Mouse (Mus musculus) spleen, postnatal 10 days (tissue): ENCODE results near the gene Mllt11.

Experiments
- DNase-seq, 2 experiments: peaks; one replicate each; pipeline ENCODE4 v3.0.0; 2021 to 2022; ENCODE audit warnings: low spot score in 2 of 2

The Mllt11 gene

DNA sequence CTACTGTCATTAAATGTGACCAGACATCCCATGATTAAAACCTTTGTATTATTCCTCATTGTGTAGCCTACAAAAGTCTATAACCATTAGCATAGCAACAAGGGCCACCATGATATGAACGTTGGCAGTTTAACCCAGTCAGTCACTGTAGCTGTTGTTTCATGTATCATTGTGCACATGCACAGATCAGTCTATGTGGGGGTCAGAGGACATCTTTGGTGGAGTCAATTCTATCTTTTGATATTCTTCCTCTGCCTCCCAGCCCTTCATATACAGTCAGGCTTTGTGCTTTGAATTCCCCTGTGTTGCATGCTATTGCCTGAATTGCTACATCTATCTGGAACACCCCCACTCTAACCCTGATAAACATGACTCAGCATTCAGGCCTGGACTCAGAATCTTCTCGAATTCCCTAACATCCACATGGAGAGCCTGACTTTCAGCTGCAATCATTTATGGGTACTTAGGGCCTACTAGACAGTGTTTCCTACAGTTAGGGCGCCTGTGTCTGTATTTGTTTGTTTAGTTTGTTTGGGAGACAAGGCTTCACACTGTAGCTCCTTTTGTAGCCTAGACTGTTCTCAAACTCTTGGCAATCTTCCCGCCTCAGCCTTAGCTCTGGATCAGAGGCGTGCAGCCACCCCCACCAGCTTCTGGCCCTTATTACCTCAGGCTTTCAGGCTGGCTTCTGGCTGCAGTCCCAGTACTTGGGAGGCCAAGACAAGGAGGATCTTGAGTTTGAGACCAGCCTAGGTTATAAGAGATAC is 14.7 kb upstream of the Mllt11 start:
- DNase-seq, result peak; percentile 26 to 58

DNA sequence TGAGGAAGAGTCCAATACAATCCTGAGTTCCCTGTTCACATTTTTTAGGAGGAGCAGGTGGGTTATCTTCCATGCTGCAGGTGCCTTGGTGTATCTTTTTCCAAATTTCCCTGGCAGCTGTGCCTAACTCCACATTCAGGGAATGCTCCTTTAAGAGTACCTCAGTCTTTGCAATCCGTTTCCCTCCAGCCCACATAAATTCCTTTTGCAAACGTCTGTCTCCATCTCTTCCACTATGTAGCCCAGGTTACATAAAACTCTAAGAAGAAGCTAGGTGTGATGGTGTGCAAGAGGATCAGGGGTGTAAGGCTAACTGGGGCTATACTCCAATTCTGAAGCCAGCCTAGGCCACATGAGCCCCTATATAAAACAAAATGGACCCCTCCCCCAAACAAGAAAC is 11.1 kb upstream of the Mllt11 start:
- no peak for DNase-seq

DNA sequence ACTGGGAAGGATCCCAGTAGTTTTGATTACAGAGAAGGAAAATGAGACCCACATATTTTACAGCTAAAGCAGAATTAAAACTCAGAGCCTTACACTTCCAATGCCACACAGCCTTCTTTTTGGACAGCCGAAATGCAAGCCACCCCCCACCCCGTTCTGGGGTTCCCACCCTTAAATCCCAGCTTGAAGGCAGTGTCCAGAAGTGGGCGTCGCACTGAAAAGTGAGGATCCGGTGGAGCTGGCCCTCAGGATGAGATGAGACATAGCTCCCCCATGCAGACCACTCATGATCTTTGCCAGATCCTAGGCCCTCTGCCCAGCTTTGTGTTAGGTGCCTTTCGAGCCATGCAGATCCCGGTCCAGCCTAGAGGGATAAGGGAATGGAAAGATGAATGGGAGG is 9.5 kb upstream of the Mllt11 start, which contains the start of gene Gm128:
Gm128 (minus strand) TSS at position 101 of the 400 bp plus-strand sequence.
- DNase-seq, result no peak

DNA sequence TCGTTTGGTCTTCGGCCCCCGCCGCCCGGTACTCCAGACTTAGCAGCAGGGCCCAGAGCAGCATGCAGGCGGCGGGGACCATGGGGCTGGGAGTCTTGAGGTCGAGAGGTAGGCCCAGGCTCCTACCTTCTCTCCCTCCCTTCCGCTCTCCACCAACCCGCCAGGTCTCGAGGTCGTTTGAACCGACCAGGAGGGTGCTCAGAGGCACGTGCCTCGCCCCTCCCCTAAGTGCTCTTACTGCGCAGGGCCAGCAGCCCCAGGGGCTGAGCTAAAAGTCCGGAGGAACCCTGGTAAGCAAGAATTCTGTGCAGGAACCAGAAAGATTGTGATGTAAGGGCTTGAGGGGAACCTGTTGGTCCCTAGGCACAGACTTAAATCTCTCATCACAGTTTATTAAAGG is 8.9 kb upstream of the Mllt11 start:
- DNase-seq, result no peak

DNA sequence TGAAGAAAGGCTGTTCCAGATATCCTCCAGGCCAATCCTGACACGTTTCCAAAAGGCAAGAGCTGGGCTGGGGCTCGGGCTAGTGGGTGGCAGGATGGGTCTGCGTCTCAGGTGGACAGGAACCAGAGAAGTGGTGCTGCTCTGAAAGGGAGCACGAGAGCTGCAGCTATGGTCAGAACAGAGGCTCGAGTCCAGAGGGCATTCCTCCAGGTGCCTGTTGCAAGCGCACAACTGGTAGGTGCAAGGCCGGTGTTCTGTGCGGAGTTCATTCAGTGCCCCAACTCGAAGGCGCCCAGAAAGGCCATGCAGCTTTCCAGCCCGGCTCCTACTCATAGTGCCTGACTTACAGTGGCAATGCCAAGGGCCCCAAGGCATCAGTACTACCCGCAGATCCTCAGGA is 8.0 kb upstream of the Mllt11 start:
- DNase-seq, result no peak

DNA sequence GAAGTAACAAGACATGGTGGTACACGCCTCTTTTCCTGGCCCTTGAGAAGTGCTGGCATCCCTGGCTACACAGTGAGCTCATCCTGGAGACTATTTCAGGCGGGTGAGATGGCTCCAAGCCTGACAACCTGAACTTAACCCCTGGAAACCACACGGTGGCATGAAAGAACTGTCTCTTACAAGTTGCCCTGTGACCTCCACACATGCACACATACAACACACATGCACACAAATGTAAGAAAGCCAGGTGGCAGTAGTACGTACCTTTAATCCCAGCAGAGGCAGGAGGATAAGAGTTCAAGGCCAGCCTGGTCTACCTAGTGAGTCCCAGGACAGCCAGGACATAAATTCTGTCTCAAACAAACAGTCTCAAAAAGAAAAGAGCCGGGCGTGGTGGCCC is 7.1 kb upstream of the Mllt11 start:
- DNase-seq, result no peak

DNA sequence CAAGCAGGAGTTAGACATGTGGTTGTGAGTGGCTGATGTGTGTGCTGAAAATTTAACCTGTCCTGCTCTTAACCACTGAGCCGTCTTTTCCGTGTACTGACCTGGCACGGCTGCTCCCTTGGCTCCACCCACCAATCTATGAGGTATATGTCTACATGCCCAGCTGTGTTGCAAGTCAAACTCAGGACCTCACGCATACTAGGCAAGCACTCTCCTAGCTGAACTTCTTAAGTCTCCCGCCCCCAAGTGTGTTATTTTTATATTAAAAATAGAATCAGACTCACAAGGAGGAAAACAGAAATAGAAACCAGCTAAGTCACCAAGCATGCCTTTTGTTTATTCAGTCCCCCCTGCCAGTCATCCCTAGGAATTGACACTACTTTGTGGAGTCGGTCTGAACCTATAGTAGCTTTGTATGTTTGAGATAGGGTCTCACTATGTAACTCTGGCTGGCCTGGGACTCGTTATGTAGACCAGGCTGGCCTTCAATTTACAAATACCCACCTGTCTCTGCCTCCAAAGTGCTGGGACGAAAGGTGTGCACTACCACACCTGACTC is 5.6 kb upstream of the Mllt11 start:
- no peak for DNase-seq

DNA sequence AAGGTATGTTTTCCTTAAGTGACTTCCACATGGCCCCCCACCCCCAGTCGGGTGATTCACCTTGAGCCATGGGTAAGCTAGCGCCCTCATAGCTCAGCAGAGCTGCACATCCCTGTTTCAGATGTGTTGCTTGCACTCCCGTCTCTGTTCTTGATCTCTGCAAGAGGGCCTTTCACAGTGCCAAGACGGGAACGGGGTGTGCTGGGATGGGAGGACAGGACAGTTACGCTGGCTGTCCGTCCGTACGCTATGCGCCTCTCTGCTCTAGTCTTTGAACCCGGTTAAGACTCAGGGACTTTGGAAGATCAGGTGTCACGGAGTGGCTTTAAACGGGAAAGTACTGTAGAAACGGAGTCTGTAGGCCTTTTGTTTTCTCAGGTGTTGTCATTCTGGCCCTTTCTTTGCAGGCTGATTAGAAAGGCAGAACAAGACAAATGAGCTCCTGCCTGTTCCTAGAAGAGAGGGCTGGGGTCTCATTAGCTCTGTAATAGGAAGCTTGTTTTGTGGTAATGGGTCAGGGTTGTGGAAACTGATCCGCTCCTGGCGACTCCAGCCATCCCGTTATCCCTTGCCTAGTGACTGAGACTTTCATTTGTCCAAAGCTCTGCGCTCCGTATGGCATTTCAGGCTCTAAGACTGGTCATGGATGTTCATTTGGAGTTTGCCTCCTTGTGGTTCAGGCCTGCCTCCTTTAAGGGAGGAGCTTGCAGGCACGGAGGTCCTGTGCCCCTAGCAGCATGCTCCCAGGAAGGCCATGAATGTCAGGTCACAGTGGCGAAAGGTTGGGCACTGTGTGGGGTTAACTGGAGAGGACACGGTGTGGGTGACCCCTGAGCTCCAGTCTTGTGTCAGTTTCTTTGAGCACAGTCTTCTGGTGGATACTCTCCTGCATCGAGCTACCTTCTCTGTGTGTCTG is 3.7 kb upstream of the Mllt11 start:
- DNase-seq, result no peak

DNA sequence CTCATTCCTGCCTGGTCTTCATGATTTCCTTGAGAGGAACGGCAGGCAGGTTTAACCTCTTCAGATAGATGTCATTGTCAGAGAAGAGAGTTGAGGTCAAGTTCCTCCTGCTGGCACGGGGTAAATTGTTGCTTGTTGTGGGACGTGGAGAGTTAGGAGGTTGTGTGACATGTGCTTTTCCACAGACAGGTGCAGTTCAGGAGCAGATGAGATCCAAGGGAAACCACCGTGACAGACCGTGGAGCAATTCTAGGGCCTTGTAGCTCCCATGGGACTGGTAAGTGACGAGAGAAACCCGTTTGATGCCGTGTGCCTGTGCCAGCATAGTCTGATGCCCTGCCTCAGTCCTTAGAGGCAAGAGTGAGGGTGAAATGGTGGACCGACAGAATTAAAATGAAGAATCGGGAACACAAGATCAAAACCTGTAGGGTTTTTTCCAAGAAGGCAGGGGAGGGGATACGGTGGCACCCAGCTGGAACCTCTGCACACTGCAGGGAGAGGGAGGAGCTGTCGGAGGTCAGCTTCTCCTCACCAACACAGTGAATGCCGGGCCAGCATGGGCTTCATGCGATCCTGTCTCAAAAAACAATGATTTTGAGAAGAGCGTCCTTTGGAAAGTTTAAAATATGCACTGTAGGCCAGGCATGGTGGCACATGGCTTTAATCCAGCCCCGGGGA is 1.5 kb upstream of the Mllt11 start:
- no peak for DNase-seq

DNA sequence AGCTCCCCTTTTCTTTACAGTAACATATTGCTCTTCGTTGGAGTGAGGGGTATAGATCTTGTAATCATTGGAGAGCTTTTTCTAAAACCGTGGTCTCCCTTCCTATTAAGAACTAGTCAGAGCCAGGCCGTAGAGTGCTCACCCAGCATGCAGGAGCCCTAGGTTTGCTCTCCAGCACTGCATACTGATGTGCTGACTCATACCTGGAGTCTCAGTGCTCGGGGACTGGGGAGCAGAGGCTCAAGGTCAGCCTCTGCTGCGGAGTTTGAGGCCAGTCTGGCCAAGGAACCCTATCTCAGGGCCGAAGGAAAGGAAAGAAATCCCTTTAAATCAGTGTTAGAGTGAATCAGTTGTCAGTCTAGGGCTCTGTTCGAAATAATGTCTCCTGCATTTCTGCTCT is 800 bp upstream of the Mllt11 start:
- DNase-seq, result no peak

DNA sequence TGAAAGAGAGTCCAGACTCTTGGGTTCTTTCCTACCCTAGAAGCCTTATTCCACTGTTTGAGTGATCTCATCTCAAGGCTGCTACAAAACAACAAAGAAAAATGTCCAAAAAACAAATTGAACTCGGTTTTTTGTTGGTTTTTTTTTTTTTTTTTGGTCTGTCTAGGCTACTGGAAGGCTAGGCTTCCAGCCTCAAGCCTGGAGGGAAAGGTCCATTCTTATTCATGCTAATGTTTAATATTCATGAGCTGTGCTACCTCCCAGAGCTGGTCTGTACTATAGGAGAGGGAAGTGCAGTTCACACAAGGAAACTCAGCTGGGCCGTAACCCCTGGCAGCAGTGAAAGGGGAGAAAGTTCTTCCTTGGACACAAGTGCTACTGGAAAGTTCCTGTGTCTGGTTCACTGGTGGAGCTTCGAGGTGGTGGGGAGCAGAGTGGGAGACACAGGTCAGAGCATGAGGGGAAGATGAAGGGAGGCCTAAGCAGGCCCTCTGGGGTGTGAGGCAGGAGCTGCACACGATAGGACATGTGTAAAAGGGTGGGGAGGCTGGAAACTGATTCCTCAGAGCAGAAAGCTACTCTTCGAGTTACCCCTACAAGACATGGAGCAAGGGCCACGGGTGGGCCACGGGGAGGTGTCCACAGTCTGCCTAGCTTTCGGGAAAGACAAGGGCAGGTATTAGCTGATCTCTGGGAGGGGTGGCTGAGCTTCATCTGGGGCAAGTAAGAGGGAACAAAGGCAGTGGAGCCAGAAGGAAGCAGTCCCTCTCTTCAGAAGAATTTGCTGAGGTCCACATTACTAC is 1.3 kb downstream of the Mllt11 start:
- DNase-seq, result peak; percentile 53 to 62

DNA sequence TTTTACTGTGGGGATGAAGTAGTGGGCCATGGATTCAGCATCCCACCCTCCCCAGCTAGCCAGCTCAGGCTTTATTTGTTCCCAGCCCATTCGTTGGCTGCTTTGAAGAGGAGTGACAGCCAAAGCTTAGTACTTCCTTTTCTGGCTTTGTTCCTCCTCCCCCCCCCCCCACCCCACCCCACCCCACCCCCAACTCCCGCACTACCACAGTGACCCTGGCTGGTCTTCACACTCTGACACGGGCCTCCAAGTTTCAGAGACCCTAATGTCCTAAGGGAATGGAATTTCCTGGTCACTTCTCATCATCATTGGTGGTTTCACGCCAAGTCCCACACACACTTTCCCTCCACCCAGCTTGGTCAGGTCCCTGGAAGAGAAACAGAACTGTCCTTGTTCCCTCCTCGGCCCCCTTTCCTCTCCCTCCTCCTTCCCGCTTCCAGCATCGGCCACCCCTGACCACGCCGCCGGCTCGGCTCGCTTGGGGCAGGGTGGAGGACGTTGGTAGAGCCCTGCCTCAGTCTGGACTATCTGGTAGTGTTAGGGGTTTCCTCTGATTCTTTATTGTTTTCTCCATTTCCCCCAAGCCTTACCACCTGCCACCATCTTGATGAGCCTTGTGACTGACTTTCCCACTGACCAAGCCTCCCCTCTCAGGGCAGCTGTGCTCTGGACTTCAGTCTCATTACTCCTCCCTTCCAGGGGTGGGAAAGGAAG is 2.0 kb downstream of the Mllt11 start:
- peak; percentile 58 to 70 for DNase-seq

DNA sequence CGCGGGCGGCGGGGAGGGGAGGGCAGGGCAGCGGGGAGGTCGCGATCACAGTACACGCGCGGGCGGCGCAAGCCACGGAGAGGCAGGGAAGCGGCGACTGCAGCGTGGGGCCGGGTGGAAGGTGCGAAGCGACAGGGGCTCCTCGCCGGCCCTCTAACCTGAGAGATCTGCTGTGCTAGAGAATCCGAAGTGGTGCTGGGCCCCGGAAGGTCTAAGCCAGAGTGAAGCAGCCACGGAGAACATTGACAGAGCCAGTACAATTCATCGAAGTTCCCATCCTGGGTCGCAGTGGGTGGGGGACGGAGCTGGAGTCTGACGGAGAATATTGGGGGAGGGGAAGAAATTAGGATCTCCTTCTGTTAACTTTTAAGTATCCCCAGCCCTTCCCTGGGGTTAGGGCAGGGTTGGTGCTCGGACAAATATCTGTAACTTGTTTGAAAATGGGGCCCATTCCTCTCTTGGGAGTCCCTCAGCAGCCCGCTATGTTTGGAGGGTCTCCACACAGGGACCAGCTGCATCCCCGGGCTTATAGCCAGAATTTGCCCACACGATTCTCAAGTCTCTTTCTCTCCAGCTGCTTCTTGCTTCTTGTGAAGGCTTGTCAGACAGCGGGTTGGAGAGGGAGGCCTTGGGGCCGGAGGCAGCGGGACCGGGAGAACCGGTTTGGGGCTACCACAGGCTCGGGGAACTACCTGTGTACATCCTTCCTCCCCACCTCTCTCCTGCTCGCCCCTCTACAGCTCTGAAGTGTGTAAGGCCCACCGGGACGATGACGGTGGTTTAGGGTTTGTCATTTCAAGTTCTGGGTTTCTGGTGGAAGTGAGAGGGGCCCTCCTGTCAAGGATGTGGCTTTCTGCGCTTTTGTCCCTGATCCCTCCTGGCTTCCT is 2.8 kb downstream of the Mllt11 start:
- DNase-seq, result peak; percentile 61 to 74

DNA sequence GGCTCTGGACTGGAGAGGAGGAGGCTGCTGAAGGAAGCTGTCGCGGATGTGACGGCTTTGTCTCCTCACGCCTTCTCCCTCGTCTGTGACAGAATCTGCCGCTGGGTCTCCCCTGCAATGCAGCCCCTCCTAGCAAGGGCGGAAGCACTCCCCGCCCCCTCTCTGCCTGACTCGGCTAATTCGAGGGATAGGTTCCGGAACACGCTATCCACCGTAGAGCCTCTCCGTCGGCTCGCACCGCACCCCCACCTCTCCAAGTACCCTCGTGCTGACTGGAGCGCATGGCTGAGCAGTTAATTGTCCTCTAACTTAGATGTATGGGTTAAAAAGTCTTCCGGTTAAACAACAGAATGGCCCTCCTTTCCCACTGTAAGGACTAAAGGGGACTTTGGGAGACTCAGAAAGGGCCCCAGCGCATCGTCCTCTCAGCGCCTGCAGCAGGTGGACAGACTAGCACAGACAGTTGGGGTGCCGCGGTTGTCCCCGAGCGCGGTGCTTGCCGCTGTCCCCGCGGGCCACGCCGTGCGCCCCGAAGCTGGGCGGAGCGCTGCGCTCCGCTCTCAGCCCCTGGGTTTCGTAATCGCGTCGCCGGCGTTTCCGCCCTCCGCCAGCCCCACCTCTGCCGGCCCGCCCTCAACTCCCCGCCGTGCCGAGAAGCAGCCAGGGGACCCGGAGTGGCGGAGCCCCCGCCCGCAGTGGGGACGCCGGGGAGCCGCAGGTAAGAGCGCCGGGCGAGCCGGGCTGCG is 3.6 kb downstream of the Mllt11 start, which contains the start of gene Cdc42se1:
Cdc42se1 (plus strand) TSS at position 585 of the 746 bp plus-strand sequence.
- peak; percentile 88 to 90 for DNase-seq

DNA sequence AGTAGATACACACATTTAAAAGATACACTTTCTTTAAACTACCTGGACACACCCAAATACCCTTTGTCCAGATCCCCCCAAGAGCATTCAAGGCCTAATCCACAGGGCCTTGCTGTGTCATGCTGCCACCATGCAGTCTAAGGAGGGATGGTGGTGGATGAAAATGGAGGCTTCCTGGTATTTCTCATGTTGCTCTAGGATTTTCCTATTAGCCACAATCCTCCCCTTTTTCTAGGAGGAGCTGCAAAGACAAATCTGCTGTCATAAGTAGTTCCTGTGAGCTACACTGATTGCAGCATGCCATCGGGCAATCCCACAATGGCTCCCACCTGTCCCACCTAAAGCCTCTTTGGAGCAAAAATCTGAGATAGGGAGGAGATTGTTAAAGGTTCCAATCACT is 4.8 kb downstream of the Mllt11 start:
- DNase-seq, result no peak

DNA sequence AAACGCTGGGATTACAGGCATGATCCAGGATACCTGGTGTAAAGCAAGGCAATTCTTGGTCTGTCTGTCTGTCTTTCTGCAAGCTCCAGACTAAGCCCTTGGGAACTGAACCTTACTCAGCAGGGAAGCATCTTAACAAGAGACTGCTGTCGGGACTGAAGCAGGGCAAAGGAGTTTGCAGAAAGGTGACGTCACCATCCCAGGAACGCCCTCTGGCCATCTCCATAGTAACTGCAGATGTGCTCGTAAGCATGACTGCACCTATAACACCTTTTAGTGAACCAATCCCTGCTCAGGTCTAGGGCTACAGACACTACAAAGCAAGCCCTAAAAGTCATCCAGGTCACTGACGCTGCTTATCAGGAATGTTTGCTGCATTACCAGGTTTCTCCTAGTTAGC is 7.7 kb downstream of the Mllt11 start:
- DNase-seq, result no peak

DNA sequence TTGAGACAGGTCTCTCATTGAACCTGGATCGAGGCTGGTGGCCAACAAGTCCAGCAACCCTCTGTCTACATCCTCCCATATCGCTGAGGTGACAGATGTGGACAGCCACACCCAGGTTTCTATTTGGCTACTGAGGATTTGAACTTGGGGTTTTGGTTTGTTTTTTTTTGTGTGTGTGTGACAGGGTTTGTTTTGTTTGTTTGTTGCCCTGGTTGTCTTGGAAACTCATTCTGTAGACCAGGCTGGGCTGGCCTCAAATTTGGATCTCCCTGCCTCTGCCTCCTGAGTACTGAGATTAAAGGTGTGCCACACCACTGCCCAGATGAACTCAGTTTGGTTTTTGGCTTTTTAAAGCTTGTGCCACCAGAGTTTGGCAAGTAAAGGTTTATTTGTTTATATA is 8.9 kb downstream of the Mllt11 start:
- no peak for DNase-seq

DNA sequence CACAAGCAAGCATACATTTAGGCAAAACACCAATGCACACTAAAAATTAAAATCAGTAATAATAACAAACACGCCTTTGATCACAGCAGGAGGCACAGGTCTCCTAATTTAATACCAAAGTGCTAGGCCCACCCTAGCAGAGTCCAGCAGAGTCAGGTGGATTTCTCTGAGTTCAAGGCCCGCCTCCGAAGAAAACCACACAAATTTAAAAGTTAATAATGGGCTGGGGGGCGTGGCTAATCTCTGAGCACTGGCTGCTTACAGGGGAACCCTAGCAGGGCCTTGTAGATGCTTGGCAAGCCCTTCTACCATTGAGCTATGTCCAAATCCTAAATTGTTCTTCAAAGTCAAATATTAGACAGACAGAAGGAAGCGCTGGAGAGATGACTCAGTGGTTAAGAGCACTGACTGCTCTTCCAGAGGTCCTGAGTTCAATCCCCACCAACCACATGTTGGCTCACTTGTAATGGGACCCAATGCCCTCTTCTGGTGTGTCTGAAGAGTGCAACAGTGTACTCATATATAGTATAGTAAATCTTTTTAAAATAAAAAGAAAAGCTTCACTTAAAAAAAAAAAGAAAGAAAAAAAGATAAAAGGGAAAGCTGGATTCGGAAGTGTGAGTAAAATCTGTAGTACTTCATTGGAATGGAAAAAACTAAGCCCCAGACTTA is 13.4 kb downstream of the Mllt11 start:
- peak; percentile 33 to 69 for DNase-seq
